Mouse (Mus musculus) G1E (cell line): ENCODE measurements at regions not wholly inside any gene's neighbourhood (a gene's known extent, or its start where the extent isn't known, plus 50 kb on each side); places are given as distances from the start of the nearest gene placed in this dataset.

Source experiments
- ATAC-seq: 2 replicates; pipeline ENCODE4 v1.8.0; 2016; ENCODE audit warnings: mild to moderate bottlenecking; ENCODE audit not compliant: insufficient number of reproducible peaks, poor library complexity, low FRiP score, severe bottlenecking; ENCODE audit errors: extremely low read depth
- DNase-seq: peaks from one replicate; pipeline ENCODE4 v3.0.0; 2012; ENCODE audit warnings: low spot score
- H3K27me3 ChIP-seq: 2 replicates; pipeline ENCODE4 v1.6.1; 2012; ENCODE audit warnings: mild to moderate bottlenecking, low read length, inconsistent platforms; ENCODE audit not compliant: insufficient read depth
- H3K36me3 ChIP-seq: replicated peaks from 2 replicates; pipeline ENCODE3; 2012; ENCODE audit warnings: mild to moderate bottlenecking, inconsistent platforms
- H3K4me1 ChIP-seq: 2 replicates; pipeline ENCODE4 v1.6.1; 2012; ENCODE audit warnings: low read depth, low read length, inconsistent platforms, mixed read lengths; ENCODE audit not compliant: insufficient read depth
- H3K4me3 ChIP-seq: 2 replicates; pipeline ENCODE4 v1.5.1; 2012; ENCODE audit warnings: low read depth, mild to moderate bottlenecking, inconsistent platforms, low read length, moderate library complexity, mixed read lengths
- H3K9me3 ChIP-seq: replicated peaks from 2 replicates; pipeline ENCODE4 v1.6.1; 2012; ENCODE audit warnings: inconsistent platforms
- CTCF ChIP-seq: IDR thresholded peaks from 2 replicates; pipeline ENCODE4 v1.5.1; 2012; ENCODE audit warnings: low read depth, low read length, inconsistent platforms, mixed read lengths
- GATA1 ChIP-seq: IDR thresholded peaks from 2 replicates; pipeline ENCODE4 v1.6.1; 2012; ENCODE audit warnings: borderline replicate concordance, low read length, inconsistent platforms, mixed read lengths
- GATA2 ChIP-seq: IDR thresholded peaks from 2 replicates; pipeline ENCODE4 v1.6.1; 2012; ENCODE audit warnings: low read depth, low read length, inconsistent platforms, borderline replicate concordance
- POLR2AphosphoS5 ChIP-seq: IDR thresholded peaks from 2 replicates; pipeline ENCODE4 v1.6.1; 2012; ENCODE audit warnings: low read depth, low read length, inconsistent platforms; ENCODE audit not compliant: insufficient replicate concordance
- TAL1 ChIP-seq: conservative IDR thresholded peaks from 2 replicates; pipeline ENCODE4 v1.6.1; 2012; ENCODE audit warnings: low read depth, low read length, inconsistent platforms, mixed read lengths

DNA sequence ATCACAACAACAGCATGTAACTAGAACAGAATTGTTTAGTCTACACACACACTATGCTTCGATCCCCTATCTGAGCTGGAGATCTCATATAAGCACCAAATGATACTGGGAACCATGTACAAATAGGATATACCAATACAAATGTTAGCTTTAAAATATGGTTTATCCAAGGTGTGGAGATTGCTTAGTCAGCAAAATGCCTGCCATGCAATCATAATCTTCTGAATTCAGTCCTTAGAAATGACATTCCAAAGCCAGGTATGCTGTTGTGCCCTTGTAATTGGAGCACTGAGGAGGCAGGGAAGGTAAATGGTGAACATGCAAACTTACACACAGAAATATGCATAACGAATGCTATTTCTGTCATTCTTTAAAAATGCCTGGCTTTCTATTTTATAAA lies 54.0 kb upstream of the Thsd7b start:
- TF ChIP-seq GATA2 (no peak), CTCF (no peak), TAL1 (no peak), GATA1 (no peak), POLR2AphosphoS5 (no peak)
- no peaks in the 10 kb centered on the region for H3K4me1 ChIP-seq
- no peaks in the 10 kb centered on the region for H3K36me3 ChIP-seq
- no peaks in the 10 kb centered on the region for H3K9me3 ChIP-seq
- H3K27me3 ChIP-seq, result no peaks in the 10 kb centered on the region
- no peak overlapping the region for H3K4me3 ChIP-seq
- no peak for DNase-seq
- ATAC-seq, result no peak

DNA sequence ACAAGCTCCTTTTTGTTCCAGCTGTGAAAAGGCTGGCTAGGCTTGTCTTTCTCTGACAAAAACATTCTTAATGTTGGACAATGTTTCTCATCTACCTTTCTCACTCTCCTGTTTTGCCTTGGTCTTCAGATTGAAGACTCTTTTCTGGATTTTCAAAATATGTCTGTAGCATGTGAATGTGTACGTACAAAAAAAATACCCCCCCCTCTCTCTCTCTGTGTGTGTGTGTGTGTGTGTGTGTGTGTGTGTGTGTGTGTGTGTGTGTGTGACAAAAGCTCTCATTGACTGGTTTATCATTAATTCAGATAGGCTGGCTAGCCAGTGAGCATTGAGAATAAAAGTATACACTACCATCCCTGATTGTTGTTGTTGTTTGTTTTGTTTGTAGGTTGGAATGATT lies 64.3 kb upstream of the Thsd7b start:
- 0 out of 2 replicates have a peak, but pooled peaks cover 4% of the 10 kb centered on the region for H3K27me3 ChIP-seq
- ATAC-seq (no peak), DNase-seq (no peak)
- no peak overlapping the region for H3K4me3 ChIP-seq
- no peak for TF ChIP-seq POLR2AphosphoS5
- TF ChIP-seq GATA2, result no peak
- TF ChIP-seq CTCF, result no peak
- TF ChIP-seq TAL1, result no peak
- no peak for TF ChIP-seq GATA1
- no peaks in the 10 kb centered on the region for H3K4me1 ChIP-seq
- H3K36me3 ChIP-seq, result no peaks in the 10 kb centered on the region
- no peaks in the 10 kb centered on the region for H3K9me3 ChIP-seq

DNA sequence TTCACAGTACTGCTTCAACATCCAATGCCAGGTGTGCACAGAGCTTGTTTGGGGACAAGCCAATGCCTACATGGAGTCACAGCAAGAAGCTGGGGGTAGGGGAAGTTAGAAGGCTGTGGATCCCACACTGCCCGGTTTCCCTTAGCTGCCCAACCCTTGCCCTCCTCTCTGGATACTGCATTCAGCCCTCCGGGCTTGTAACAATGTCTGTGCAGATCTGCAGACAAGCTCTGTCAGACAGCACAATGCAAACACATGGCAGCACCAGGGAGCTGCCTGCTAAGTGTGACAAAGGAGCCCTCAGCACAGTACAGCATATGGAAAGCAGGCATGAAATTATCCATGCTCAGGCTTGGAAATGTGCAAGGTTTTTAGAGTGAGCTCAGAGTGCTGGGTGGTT lies 64.7 kb upstream of the Thsd7b start:
- Histone ChIP-seq H3K4me1 (no peaks in the 10 kb centered on the region), H3K9me3 (no peaks in the 10 kb centered on the region), H3K4me3 (no peak overlapping the region), H3K27me3 (0 out of 2 replicates have a peak, but pooled peaks cover 4% of the 10 kb centered on the region), H3K36me3 (no peaks in the 10 kb centered on the region)
- no peak for ATAC-seq
- no peak for DNase-seq
- no peak for TF ChIP-seq POLR2AphosphoS5
- no peak for TF ChIP-seq GATA2
- no peak for TF ChIP-seq CTCF
- TF ChIP-seq GATA1, result no peak
- TF ChIP-seq TAL1, result no peak

DNA sequence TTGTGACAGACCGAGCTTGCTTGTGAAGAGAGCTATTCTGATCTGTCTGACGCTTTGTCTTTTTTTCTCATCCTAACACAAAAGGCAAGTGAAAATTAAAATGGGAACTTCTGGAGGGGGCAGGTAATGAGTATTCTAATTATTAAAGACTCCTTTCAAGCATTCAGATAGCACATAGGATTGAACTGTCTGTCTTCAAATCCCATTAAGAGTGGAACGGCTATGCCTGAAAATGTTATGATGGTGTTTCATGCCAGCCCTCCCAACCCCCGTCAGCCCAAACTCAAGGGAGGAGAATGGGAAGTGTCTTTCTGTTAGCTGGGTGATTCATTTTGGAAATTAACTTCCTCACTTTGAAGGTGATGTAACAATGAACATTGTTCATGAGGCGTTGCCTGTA lies 65.4 kb upstream of the Thsd7b start:
- Histone ChIP-seq H3K4me3 (no peak overlapping the region), H3K27me3 (0 out of 2 replicates have a peak, but pooled peaks cover 4% of the 10 kb centered on the region), H3K9me3 (no peaks in the 10 kb centered on the region), H3K4me1 (no peaks in the 10 kb centered on the region), H3K36me3 (no peaks in the 10 kb centered on the region)
- DNase-seq (no peak), ATAC-seq (no peak)
- TF ChIP-seq GATA1 (no peak), GATA2 (no peak), TAL1 (no peak)

DNA sequence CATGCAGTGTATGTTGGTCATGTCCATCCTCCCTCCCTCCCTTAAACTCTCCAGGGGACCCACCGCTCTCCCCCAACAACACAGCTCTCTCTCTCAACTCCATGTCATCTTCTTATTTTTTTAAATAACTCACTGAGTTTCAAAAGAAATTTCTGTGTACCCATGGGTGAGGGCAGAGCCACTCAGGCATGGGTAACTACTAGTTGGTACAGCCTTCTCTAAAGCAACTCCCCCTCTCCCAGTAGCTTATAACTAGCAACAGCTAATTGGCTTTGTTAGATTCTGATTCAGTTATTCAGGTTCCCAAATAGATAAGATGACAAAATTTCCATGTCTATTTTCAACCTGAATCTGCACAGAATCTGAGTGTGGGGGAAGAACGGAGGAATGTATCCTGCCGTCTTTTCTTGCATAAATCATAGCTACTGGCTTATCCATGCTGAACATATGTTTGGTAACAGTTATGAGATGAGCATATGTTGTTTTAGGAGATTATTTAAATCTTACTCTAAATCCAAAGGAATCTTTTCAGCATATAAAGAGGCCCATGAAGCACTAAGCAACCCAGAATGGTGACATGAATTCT lies 92.8 kb upstream of the Thsd7b start:
- Histone ChIP-seq H3K36me3 (no peaks in the 10 kb centered on the region), H3K9me3 (no peaks in the 10 kb centered on the region), H3K4me1 (no peaks in the 10 kb centered on the region), H3K4me3 (no peak overlapping the region), H3K27me3 (no peaks in the 10 kb centered on the region)
- DNase-seq, result no peak
- TF ChIP-seq GATA2, result no peak
- TF ChIP-seq TAL1, result no peak
- no peak for TF ChIP-seq GATA1
- TF ChIP-seq POLR2AphosphoS5, result no peak
- TF ChIP-seq CTCF, result no peak
- ATAC-seq, result no peak

DNA sequence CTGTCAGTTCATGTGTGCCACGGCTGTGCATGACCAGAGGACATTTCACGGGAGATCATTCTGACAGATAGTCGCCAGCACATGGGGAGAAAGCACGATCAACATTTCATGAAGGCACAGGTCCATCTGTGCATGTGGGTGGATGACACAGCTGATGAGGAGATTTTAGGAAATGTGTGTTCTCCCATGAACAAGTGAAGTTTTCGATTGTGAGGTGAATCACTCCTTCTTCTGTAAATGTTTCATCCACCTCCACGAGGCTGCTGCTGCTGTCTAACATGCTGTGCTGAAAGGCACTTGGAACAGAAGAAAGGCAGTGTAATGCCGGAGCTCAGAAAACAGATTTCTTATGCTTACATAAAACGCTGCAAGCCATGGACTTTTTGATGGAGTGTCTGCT lies 103.2 kb upstream of the Thsd7b start:
- H3K4me1 ChIP-seq, result no peaks in the 10 kb centered on the region
- DNase-seq, result no peak
- no peak for ATAC-seq
- no peak overlapping the region for H3K4me3 ChIP-seq
- no peaks in the 10 kb centered on the region for H3K36me3 ChIP-seq
- H3K9me3 ChIP-seq, result no peaks in the 10 kb centered on the region
- no peaks in the 10 kb centered on the region for H3K27me3 ChIP-seq
- TF ChIP-seq CTCF (no peak), POLR2AphosphoS5 (no peak), TAL1 (no peak), GATA2 (no peak)
